Mouse (Mus musculus) limb, embryonic 15.5 days (tissue): ENCODE results near the gene Zbtb38. TPM values are rescaled to one million over a fixed set of nuclear protein-coding genes. Genes with fewer than 3 reads are reported as not detected.

Source experiments
- ATAC-seq: fragments of 200-750 bp; cut with Nextera tagmentation; 2 replicates; pipeline ENCODE4 v1.8.0; 2017; ENCODE audit warnings: low read depth, moderate TSS enrichment; ENCODE audit not compliant: insufficient number of reproducible peaks, low FRiP score, low TSS enrichment
- H3K27ac ChIP-seq: fragments of 300-500 bp; sonication (generic); 2 replicates; pipeline ENCODE4 v1.5.1; 2015; ENCODE audit warnings: moderate library complexity, mild to moderate bottlenecking, inconsistent platforms
- H3K27me3 ChIP-seq: fragments of 300-500 bp; sonication (generic); 2 replicates; pipeline ENCODE4 v1.6.1; 2015; ENCODE audit warnings: inconsistent platforms
- H3K36me3 ChIP-seq: fragments of 300-500 bp; sonication (generic); 2 replicates; pipeline ENCODE4 v1.6.1; 2015; ENCODE audit warnings: inconsistent platforms
- H3K4me1 ChIP-seq: fragments of 300-500 bp; sonication (generic); 2 replicates; pipeline ENCODE4 v1.6.1; 2015; ENCODE audit warnings: inconsistent platforms
- H3K4me2 ChIP-seq: fragments of 300-500 bp; sonication (generic); 2 replicates; pipeline ENCODE4 v1.6.1; 2015; ENCODE audit warnings: mild to moderate bottlenecking, inconsistent platforms
- H3K4me3 ChIP-seq: fragments of 300-500 bp; sonication (generic); 2 replicates; pipeline ENCODE4 v1.5.1; 2015; ENCODE audit warnings: mild to moderate bottlenecking, inconsistent platforms
- H3K9ac ChIP-seq: fragments of 300-500 bp; sonication (generic); 2 replicates; pipeline ENCODE4 v1.6.1; 2015; ENCODE audit warnings: inconsistent platforms
- H3K9me3 ChIP-seq: fragments of 300-500 bp; sonication (generic); 2 replicates; pipeline ENCODE4 v1.6.1; 2016; ENCODE audit warnings: inconsistent platforms
- WGBS: fragments of 180-500 bp; shearing (Covaris S2); methylation state at CpG from one replicate; pipeline ENCODE4 v1.1.7; 2015; 5-methylcytosine and 5-hydroxymethylcytosine counted together
- polyA plus RNA-seq: library from polyadenylated mRNA; unstranded; fragments of >200 nt; fragmentation: Nextera tagmentation; extraction: Ambion mirVana; gene quantifications from 2 replicates; pipeline ENCODE4 v1.2.1, GENCODE M21; 2015

Gene Zbtb38
- polyA plus RNA-seq, 1 experiment from 2014 or later = 17.2 TPM

DNA sequence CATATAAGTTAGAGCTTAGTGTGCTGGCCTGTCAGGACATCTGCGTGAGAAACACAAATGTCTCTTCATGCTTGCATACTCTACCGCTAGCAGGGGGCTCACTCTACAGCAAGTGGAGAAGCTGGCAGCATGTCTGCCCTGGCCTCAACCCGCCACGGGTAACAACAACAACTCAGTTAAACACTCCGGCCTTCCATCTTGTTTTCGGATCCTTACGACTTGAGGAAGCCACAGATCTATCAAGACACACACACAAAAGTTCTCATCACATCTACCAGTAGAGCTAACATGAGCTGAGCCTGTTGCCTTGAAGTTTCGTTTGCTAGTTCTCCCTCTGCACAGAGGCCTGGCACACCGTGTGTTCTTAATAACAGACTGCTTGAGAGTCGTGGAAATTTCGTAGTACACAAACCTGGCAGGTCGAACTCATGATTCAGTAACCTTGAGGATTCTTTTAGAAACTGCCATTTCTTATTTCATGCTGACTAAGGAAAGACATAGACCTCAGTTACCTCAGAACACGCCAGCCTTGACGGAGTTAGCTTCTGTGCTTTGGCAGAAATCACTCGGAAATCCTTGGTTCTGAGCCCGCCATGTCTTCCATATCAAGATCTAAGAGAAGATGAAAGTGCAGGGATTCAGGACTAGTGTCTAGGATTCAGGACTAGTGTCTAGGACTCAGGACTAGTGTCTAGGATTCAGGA, 34.8 kb downstream of the Zbtb38 start:
- no peaks in the 10 kb centered on the region for H3K36me3 ChIP-seq
- ATAC-seq = no peak
- no peaks in the 10 kb centered on the region for H3K27me3 ChIP-seq
- H3K4me2 ChIP-seq = no peak overlapping the region
- peaks cover 33% of the 10 kb centered on the region for H3K4me1 ChIP-seq
- no peak overlapping the region for H3K27ac ChIP-seq
- no peak overlapping the region for H3K9ac ChIP-seq
- no peak overlapping the region for H3K4me3 ChIP-seq
- no peaks in the 10 kb centered on the region for H3K9me3 ChIP-seq
- WGBS = 88% methylated on average over 16 of the region's 16 CpGs

DNA sequence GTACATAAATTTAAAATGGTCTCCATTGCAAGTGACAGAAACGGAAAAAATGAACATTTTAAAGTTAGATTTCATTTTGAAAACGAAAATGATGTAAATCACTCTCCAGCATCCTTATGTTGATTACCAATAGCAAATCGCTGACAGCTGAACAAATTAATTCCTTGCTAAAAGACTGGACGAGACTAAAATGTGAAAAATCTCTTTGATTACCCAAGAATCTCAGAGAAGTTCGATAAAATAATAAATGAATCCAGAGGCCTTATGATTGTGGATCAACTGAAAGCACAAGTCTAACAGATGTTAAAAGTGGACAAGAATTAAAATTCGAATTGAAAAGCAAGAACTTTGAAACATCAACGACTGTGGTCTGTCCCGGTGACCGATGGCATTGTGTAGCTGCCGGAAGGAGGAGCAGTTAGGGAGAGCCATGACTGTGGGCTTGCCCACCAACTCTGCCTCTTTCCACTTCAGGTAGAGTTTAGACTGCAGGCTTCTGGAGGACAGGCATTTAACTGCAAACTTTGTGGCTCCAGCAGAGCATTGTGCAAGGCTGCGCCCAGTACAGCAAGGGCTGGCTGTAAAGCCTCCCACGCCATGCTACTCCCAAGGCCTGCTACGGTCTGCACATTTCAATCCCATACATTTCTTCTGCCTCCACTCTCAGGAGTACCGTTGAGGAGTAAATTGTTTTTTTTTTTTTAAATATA, 35.7 kb downstream of the Zbtb38 start:
- H3K4me2 ChIP-seq = no peak overlapping the region
- no peak overlapping the region for H3K27ac ChIP-seq
- H3K4me3 ChIP-seq = no peak overlapping the region
- H3K9ac ChIP-seq = no peak overlapping the region
- H3K36me3 ChIP-seq = no peaks in the 10 kb centered on the region
- no peaks in the 10 kb centered on the region for H3K27me3 ChIP-seq
- 84% methylated on average over 14 of the region's 14 CpGs for WGBS
- H3K4me1 ChIP-seq = peaks cover 33% of the 10 kb centered on the region
- H3K9me3 ChIP-seq = no peaks in the 10 kb centered on the region
- no peak for ATAC-seq

DNA sequence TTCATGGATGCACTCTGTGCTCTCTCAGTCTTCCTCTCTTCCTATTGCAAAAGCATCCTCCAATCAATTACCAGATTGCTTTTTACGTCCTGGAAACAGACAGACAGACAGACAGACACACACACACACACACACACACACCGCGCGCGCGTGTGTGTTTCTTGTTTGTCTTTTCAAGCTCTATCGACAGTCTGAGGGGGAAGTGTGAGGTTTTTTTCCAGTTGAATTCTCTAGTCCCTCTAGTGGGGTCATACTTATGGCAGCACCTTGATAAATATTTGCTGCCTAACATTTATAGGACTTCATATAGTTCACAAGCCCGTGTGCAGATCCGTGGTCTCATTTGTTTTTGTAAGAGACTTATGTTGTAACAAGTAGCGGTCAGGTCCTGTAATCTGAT, 36.5 kb downstream of the Zbtb38 start:
- Histone ChIP-seq H3K36me3 (no peaks in the 10 kb centered on the region), H3K4me2 (no peak overlapping the region), H3K27ac (0 out of 2 replicates have a peak overlapping the region, but pooled peaks have one; percentile 59), H3K9me3 (no peaks in the 10 kb centered on the region), H3K27me3 (no peaks in the 10 kb centered on the region), H3K9ac (no peak overlapping the region), H3K4me3 (no peak overlapping the region), H3K4me1 (peaks cover 33% of the 10 kb centered on the region)
- ATAC-seq = no peak
- 73% methylated on average over 10 of the region's 10 CpGs for WGBS

DNA sequence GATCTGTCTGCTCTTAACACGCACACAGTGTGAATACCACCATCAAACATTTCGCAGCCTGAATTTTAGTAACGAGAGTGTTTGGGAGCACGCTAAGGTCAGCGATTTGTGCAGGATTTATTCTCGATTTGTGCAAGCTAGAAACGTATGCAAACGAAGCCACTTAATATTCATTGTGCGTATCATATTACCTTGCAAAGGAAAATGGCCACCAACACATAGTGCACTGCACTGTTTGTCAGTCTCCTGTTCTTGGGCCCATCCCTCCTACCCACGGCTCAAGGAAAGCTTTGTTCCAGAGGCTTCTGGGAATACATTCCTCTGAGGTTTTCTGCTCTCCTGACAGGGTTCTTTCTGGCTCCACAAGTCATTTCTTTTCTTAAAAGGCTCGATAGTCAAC, 37.5 kb downstream of the Zbtb38 start:
- no peaks in the 10 kb centered on the region for H3K36me3 ChIP-seq
- WGBS = 67% methylated on average over 11 of the region's 11 CpGs
- H3K9me3 ChIP-seq = no peaks in the 10 kb centered on the region
- no peaks in the 10 kb centered on the region for H3K27me3 ChIP-seq
- ATAC-seq = no peak
- no peak overlapping the region for H3K4me3 ChIP-seq
- H3K27ac ChIP-seq = peak overlapping the region; percentile 59
- no peak overlapping the region for H3K9ac ChIP-seq
- H3K4me1 ChIP-seq = peaks cover 32% of the 10 kb centered on the region
- no peak overlapping the region for H3K4me2 ChIP-seq

DNA sequence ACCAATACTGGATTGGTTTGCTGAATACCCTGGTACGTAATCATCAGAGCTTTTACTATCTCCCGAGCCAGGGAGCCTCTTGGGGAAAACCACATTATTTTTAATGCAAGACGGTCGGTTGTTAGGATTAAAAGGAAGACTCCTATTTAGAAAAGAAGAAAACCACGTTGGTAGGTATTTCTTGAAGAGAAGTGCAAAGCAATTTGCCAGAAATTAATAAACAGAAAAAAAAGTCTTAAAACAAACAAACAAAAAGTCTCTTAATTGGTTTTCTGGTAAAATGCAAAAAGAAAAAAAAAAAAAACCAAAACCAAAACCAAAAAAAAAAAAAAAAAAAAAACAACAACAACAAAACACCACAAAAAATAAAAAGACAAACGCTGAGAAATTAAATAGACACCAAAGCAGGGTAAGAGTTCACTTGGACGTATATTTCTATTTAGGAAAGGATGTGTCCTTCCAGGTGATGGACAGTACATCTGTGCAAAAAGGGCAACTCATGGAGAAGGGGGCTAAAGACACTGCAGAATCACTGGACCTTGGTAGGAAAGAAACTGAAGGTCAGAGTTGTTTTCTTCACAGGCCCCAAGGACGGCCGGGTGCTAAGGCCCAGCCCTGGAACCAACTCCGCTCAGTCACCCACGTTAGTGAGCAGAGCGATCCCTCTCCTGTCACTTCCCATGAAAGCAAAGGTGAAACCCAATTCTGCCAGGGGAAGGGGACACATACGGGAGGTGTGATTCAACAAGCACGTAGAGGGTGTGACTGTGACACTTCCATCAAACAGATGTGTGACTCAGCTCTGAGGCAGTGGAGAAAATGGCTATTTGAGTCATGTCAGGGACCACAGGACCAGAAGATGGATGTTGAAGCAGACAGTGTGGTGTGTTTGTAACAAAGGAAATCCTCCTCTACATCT, 38.9 kb downstream of the Zbtb38 start:
- H3K9me3 ChIP-seq = no peaks in the 10 kb centered on the region
- H3K4me2 ChIP-seq = no peak overlapping the region
- 68% methylated on average over 14 of the region's 14 CpGs for WGBS
- H3K36me3 ChIP-seq = no peaks in the 10 kb centered on the region
- H3K4me3 ChIP-seq = no peak overlapping the region
- H3K4me1 ChIP-seq = peaks cover 32% of the 10 kb centered on the region
- H3K9ac ChIP-seq = no peak overlapping the region
- ATAC-seq = no peak
- peak overlapping the region; percentile 59 for H3K27ac ChIP-seq
- no peaks in the 10 kb centered on the region for H3K27me3 ChIP-seq

DNA sequence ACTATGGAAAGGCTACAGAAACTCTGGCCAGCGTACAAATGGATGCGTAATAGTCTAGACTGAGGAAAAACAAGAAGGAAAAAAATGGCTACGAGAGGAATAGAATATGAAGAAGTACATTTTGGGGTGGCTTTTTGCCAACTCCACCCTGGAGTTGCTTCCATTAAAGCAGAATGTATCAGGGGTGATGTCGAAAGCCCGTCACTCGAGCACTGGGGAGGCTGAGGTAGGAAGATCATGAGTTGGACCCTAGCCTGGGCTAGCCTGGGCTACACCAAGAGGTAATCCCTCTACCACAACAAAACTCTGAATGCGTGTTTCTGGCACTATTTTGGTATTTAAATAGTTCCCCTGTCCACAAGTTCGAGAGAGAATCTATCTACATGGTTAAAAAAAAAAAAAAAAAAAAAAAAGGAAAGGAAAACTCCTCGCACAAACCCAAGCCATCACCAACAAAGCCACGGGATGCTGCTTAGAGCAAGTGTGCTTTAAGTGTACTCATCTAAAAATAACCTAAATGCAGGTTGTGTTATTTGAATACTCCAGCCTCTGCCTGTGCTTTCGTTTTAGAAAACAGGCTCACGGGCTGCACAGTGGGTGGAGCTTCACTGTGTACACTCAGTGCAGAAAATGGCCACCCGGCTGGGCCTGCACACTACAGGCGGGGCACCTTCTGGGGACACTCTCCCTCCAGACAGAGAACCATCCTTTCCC, 39.7 kb downstream of the Zbtb38 start:
- no peak overlapping the region for H3K4me2 ChIP-seq

DNA sequence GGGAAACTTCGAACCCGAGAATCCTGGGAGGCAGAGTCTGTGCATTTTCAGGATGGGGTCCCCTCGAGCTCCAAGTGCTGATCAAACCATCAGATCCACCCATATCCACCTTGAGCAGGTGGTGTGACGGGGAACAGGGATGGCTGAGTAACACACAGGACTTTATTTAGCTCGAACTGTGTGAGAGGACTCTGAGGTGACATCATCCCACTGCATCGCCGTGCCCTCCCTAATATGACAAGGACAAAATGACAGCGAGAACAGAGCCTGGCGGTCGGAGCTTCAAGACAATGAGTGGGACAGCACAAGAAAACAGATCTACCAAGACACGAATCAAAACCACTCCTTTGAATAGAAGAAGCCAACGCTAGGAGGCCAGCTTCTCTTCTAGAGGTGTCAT, 40.6 kb downstream of the Zbtb38 start:
- Histone ChIP-seq H3K36me3 (no peaks in the 10 kb centered on the region), H3K9me3 (no peaks in the 10 kb centered on the region), H3K4me1 (peaks cover 28% of the 10 kb centered on the region), H3K9ac (no peak overlapping the region), H3K27me3 (no peaks in the 10 kb centered on the region), H3K4me2 (no peak overlapping the region), H3K27ac (no peak overlapping the region), H3K4me3 (no peak overlapping the region)
- WGBS = 95% methylated on average over 12 of the region's 12 CpGs
- ATAC-seq = no peak

More for the DNA sequence above, 39.7 kb downstream of the Zbtb38 start:
- H3K9me3 ChIP-seq = no peaks in the 10 kb centered on the region
- no peaks in the 10 kb centered on the region for H3K36me3 ChIP-seq
- no peak for ATAC-seq
- WGBS = 78% methylated on average over 14 of the region's 14 CpGs
- H3K4me3 ChIP-seq = no peak overlapping the region
- H3K9ac ChIP-seq = no peak overlapping the region
- peaks cover 28% of the 10 kb centered on the region for H3K4me1 ChIP-seq
- H3K27ac ChIP-seq = no peak overlapping the region
- H3K27me3 ChIP-seq = no peaks in the 10 kb centered on the region

DNA sequence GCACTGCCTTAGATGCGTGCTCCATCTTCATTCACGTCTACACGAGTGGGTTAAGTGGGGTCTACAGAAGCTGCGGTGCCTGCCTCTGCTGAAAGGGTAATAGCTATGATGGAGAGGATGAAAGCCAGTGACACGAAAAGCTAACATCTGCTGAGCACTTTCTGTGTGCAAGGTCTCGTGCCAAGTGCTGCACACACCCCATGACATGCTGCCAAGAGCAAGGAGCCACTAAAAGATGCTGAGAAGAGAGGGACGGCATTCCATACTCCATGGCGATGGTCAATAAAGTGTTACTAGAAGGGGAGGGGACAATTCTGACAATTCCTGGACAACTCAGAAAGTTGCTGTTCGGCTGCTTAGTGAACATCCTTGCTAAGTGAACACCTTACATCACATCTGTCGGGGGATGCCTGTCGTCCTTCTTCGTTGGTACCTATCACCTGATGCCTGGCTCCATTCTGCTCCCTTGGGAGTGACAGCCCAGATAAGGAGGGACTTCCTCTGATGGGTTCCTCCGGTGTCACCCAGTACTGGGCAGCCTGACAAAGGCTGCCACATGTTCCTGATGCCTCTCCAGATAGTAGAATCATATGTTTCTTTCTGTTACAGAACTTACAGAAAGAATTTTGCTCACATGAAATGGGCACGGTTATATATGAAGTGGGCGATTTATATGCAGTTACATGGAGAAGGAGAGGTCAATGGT, 42.2 kb downstream of the Zbtb38 start:
- Histone ChIP-seq H3K4me1 (peaks cover 28% of the 10 kb centered on the region), H3K36me3 (no peaks in the 10 kb centered on the region), H3K27me3 (no peaks in the 10 kb centered on the region), H3K9me3 (no peaks in the 10 kb centered on the region), H3K9ac (no peak overlapping the region), H3K4me2 (no peak overlapping the region), H3K27ac (no peak overlapping the region), H3K4me3 (no peak overlapping the region)
- ATAC-seq = no peak
- WGBS = 81% methylated on average over 15 of the region's 15 CpGs

DNA sequence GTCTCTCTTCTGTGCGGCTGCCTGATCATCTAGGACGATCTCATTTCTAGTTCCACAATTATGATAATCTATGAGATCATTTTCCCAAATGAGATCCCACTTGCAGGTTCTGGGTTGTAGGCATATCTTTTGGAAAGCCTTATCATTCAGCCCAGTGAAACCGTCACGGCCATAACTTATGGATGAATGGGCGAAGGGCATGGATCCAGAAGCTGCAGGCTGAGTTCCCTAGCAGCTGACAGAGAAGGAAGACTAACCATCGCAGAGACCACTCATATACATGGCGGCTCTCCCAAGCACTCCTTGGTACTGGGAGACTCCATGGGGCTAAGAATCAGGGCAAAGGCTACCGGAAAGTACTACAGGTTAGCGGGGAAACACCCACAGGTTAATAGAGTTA, 43.7 kb downstream of the Zbtb38 start:
- no peak overlapping the region for H3K9ac ChIP-seq
- no peak overlapping the region for H3K4me2 ChIP-seq
- H3K4me1 ChIP-seq = peaks cover 18% of the 10 kb centered on the region
- 95% methylated on average over 9 of the region's 9 CpGs for WGBS
- no peaks in the 10 kb centered on the region for H3K27me3 ChIP-seq
- no peaks in the 10 kb centered on the region for H3K9me3 ChIP-seq
- H3K27ac ChIP-seq = no peak overlapping the region
- no peak for ATAC-seq
- H3K36me3 ChIP-seq = no peaks in the 10 kb centered on the region
- no peak overlapping the region for H3K4me3 ChIP-seq

DNA sequence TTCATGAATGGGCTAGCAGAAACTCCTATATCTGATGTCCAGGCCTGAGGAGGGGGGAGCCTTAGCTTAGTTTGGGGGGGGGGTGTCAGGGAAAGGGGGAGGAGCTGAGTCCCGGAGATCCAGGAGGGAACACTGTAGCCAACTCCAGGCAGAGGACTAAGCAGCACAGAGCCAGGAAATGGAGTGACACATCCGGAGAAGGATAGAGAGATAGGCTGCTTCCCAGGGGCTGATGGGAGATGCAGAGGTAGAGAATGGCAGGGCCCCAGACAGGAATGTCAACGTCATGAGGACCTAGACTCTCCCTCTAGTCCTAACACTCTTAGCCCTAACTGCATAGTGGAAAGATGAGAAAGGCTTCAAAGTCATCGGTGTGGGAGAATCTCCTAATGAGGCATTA, 44.7 kb downstream of the Zbtb38 start:
- Histone ChIP-seq H3K27ac (no peak overlapping the region), H3K4me3 (no peak overlapping the region), H3K9ac (no peak overlapping the region), H3K27me3 (no peaks in the 10 kb centered on the region), H3K36me3 (no peaks in the 10 kb centered on the region), H3K4me1 (peaks cover 13% of the 10 kb centered on the region), H3K9me3 (no peaks in the 10 kb centered on the region), H3K4me2 (no peak overlapping the region)
- 74% methylated on average over 4 of the region's 4 CpGs for WGBS
- no peak for ATAC-seq
